Mouse (Mus musculus): ENCODE data around the gene D430019H16Rik.

GRCm38 (mm10) chr12:105413909-105414308 is 39.7 kb upstream of the D430019H16Rik start:
- TF ChIP-seq CTCF (IDR thresholded peaks at IDR 0.05; ENCODE audit: insufficient read depth, low read depth, low read length) (no peak), POLR2A (IDR thresholded peaks at IDR 0.05; ENCODE audit: insufficient read depth, low read depth, low read length) (no peak)

Data from olfactory bulb, adult 2 months (tissue).